Mouse (Mus musculus) C2C12 (cell line): ENCODE results near the gene Rp9. TPM values are rescaled to one million over a fixed set of nuclear protein-coding genes. Genes with fewer than 3 reads are reported as not detected.

Experiments
- H3K27me3 ChIP-seq: one replicate; pipeline ENCODE4 v1.6.1; 2011; ENCODE audit not compliant: control insufficient read depth, insufficient read depth, insufficient read length
- H3K36me3 ChIP-seq: one replicate; pipeline ENCODE4 v1.6.1; 2011; ENCODE audit not compliant: control insufficient read depth, insufficient read depth
- H3K4me3 ChIP-seq: one replicate; pipeline ENCODE4 v1.5.1; 2011; ENCODE audit warnings: mild to moderate bottlenecking, control low read depth; ENCODE audit not compliant: poor library complexity, insufficient read depth, severe bottlenecking
- H3K79me2 ChIP-seq: one replicate; pipeline ENCODE4 v1.6.1; 2011; ENCODE audit not compliant: control insufficient read depth, insufficient read depth
- H3K79me3 ChIP-seq: one replicate; pipeline ENCODE4 v1.6.1; 2011; ENCODE audit warnings: low read depth, control low read depth
- H3ac ChIP-seq: one replicate; pipeline ENCODE3; 2011; ENCODE audit warnings: low read depth; ENCODE audit not compliant: control insufficient read depth, insufficient read length
- CEBPB ChIP-seq: IDR thresholded peaks from one replicate; pipeline ENCODE4 v1.6.1; 2011; ENCODE audit warnings: low read depth, mild to moderate bottlenecking, control low read depth, moderate library complexity
- CTCF ChIP-seq: IDR thresholded peaks from one replicate; pipeline ENCODE4 v1.5.1; 2011; ENCODE audit not compliant: control insufficient read depth, insufficient read depth, insufficient read length
- FOSL1 ChIP-seq: IDR thresholded peaks from one replicate; pipeline ENCODE4 v1.8.0; 2011; ENCODE audit warnings: mild to moderate bottlenecking, low read length; ENCODE audit not compliant: poor library complexity, insufficient read depth, severe bottlenecking
- MAX ChIP-seq: IDR thresholded peaks from one replicate; pipeline ENCODE4 v1.6.1; 2011; ENCODE audit warnings: mild to moderate bottlenecking, control low read depth
- MYOD1 ChIP-seq: IDR thresholded peaks from one replicate; pipeline ENCODE4 v1.6.1; 2011; ENCODE audit warnings: low read depth; ENCODE audit not compliant: control insufficient read depth, insufficient read length
- MYOG ChIP-seq: IDR thresholded peaks from one replicate; pipeline ENCODE4 v1.6.1; 2011; ENCODE audit not compliant: control insufficient read depth, insufficient read length; ENCODE audit errors: extremely low read depth
- USF1 ChIP-seq: IDR thresholded peaks from one replicate; pipeline ENCODE4 v1.6.1; 2011; ENCODE audit warnings: low read depth, mild to moderate bottlenecking, control low read depth, moderate library complexity
- polyA plus RNA-seq: library from polyadenylated mRNA; unstranded; fragments of >200 nt; fragmentation: generic; extraction: Trizol; gene quantifications from one replicate; pipeline ENCODE4 v1.2.1, GENCODE M21; 2012; ENCODE audit warnings: missing spikeins

Gene Rp9
- polyA plus RNA-seq, 1 experiment = 58.5 TPM

DNA sequence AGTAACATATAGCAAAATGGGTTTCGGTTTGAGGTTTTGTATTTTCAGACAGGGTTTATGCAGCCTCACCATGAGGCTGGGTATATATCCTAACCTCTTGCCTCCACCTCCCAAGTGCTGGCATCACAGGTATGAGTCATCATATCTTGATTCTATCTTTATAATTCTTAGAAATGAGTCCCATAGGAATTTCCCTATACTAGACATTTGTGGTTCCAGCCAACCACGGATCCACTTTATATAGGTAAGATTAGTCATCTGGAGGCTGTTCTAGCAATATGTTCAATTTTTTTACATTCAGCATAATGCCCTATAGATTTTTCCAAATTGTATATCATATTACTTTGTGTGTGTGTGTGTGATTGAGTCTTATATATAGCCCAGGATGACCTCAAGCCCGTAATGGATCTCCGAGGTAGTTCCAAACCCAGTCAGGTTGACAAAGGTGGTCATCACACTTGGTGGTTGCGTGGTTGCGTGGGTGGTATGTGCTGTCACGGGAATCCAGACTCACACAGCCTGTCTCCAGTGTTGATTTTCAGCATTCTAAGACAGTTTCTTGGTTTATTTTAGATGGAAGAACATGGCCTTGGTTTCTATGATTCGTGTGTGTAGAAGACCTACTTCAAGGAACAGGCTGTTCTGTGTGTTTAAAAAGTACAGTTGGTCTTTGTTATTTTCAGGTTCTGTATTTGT lies 14.5 kb upstream of the Rp9 start:
- TF ChIP-seq CTCF (no peak), USF1 (no peak), MYOD1 (no peak), MYOG (no peak), CEBPB (no peak), MAX (no peak), FOSL1 (no peak)
- Histone ChIP-seq H3K36me3 (no peaks in the 10 kb centered on the region), H3K27me3 (no peaks in the 10 kb centered on the region), H3ac (no peak overlapping the region), H3K79me2 (no peaks in the 10 kb centered on the region), H3K79me3 (no peaks in the 10 kb centered on the region), H3K4me3 (no peak overlapping the region)

DNA sequence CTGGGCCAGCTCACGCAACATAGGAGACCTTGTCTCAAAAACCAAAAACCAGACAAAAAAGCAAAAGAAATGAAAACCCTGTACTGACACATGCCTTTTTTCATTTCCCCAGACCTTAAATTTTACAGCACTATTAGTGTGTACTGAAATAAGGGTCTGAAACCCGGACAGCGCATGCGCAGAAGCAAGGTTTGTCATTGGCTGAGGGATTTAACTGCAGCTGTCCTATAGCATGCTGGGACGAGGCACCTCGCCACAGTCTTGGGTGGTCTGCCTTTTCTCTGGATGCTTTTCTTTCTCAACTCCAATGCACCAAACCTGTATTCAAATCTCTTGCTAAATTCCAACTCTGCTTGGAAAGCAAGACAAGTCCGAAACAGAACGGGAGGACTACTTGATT lies 9.4 kb upstream of the Rp9 start:
- Histone ChIP-seq H3K36me3 (no peaks in the 10 kb centered on the region), H3ac (no peak overlapping the region), H3K27me3 (no peaks in the 10 kb centered on the region), H3K4me3 (no peak overlapping the region), H3K79me2 (no peaks in the 10 kb centered on the region), H3K79me3 (no peaks in the 10 kb centered on the region)
- no peak for TF ChIP-seq USF1
- no peak for TF ChIP-seq CEBPB

DNA sequence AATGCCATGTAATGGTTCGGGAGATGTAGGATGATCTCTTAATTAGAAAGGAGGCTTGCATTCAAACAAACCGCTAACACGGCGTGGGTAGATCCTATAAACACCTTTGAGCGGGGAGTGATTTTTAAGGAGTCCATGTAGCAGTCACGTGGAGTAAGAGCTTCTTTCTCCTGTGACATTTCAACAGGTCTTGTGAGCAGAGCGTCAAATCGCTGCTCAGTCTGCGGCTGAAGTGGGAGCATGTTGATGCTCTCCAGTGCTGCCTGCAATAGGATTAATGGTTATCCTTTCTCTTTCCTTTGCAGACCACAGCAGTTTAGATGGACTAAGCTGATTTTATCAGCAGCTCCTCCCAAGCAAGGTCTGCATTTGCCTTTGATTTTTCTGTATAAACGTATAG lies 6.7 kb upstream of the Rp9 start:
- H3K27me3 ChIP-seq = no peaks in the 10 kb centered on the region
- H3K79me3 ChIP-seq = no peaks in the 10 kb centered on the region
- no peaks in the 10 kb centered on the region for H3K79me2 ChIP-seq
- H3K36me3 ChIP-seq = no peaks in the 10 kb centered on the region
- TF ChIP-seq CEBPB = no peak
- TF ChIP-seq USF1 = peak; percentile 64
- peak overlapping the region; percentile 69 for H3ac ChIP-seq
- peak overlapping the region; percentile 44 for H3K4me3 ChIP-seq

DNA sequence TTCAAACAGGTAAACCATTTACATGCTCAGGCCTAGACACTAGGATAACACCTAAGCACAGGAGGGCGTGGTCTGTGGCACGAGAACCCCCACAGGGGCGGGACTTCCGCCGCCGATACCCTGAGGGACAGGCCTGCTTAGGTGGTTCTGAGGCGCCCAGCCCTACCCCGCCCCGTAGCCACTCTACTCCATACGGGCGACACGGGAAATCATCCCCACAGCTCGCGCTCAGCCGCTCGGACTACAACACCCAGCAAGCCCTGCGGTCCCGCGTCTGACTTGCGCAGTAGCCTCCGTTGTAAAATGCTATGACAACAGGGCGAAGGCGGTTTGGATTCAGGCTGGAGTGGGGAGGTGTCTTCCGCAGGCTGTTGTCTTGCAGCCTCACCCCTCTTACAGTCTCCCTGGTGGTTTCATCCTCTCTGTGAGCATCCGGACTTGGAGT lies 5.9 kb upstream of the Rp9 start, which contains the start of gene Bbs9:
Gene Bbs9 (plus strand): TSS at position 292 of the 445 bp plus-strand sequence.
- no peaks in the 10 kb centered on the region for H3K27me3 ChIP-seq
- no peaks in the 10 kb centered on the region for H3K79me3 ChIP-seq
- H3ac ChIP-seq = peak within 1 kb of the TSS; percentile 69
- TF ChIP-seq FOSL1 = no peak
- TF ChIP-seq MYOD1 = no peak
- no peak for TF ChIP-seq CEBPB
- no peak for TF ChIP-seq MYOG
- no peak for TF ChIP-seq USF1
- no peak for TF ChIP-seq MAX
- TF ChIP-seq CTCF = no peak
- no peaks in the 10 kb centered on the region for H3K36me3 ChIP-seq
- H3K4me3 ChIP-seq = peak within 1 kb of the TSS; percentile 44
- H3K79me2 ChIP-seq = no peaks in the 10 kb centered on the region

DNA sequence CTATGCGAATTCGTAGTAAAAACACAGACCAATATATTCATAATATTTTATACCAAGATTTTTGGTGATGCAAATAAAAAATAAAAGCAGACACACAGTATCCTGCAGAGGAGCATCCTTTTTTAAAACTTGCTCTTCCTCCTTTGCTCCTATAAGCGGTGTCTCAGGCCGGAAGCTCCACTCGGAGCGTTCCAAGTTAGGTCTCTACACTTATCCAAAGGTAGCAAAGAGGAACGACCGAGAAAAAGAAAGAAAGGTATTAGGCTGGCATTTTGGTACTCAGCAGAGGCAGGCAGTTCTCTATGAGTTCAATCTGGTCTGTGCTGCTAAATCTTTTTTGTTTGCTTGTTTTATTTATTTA lies 664 bp downstream of the Rp9 start:
- Histone ChIP-seq H3ac (no peak overlapping the region), H3K27me3 (no peaks in the 10 kb centered on the region), H3K79me2 (peaks cover 22% of the 10 kb centered on the region), H3K79me3 (peaks cover 4% of the 10 kb centered on the region), H3K36me3 (peaks cover 10% of the 10 kb centered on the region), H3K4me3 (no peak overlapping the region)
- TF ChIP-seq CTCF (no peak), CEBPB (no peak), USF1 (no peak), MAX (no peak), FOSL1 (no peak), MYOD1 (no peak), MYOG (no peak)

DNA sequence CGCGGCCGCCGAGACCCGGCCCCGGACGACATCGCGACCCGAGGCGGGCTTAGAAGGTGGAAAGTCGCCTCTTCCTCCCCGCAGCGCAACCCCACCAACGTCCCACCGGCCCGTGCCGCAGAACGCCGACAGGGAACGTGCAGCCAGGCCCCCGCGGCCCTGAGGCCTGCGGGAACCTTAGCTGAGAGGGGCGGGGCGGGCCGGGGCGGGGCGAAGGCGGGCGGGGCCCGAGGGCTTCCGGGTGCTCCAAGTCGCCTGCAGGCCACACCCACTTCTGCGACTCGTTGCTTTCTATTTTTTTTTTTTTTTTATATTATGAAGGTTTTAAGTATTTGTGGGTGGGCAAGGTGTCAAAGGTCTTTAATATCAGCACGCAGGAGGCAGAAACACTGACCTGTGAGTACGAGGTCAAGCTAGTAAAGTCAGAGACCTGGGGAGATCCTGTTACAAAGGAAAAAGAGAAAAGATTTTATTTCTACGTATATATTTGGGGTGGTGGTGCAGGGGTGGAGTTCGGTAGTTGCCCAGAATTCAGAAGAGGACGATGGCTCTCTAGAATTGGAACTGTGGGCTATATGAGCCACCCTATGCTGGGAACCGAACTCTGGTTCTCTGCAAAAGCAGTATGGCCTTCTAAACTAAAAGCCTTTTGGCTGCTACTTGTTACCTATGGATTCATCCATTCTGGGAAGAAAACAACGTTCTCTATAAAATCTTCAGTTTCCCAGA lies 1.2 kb downstream of the Rp9 start:
- H3ac ChIP-seq = peak overlapping the region; percentile 89
- TF ChIP-seq MYOG (no peak), MAX (no peak), FOSL1 (no peak)
- H3K4me3 ChIP-seq = peak overlapping the region; percentile 53
- peaks cover 10% of the 10 kb centered on the region for H3K36me3 ChIP-seq
- H3K79me2 ChIP-seq = peaks cover 22% of the 10 kb centered on the region
- peaks cover 4% of the 10 kb centered on the region for H3K79me3 ChIP-seq
- no peaks in the 10 kb centered on the region for H3K27me3 ChIP-seq
